Mouse (Mus musculus) Patski (cell line): ENCODE measurements around the gene Rae1. TPM values are rescaled to one million over a fixed set of nuclear protein-coding genes. Genes with fewer than 3 reads are reported as not detected.
A peak's percentile ranks its signal among the peaks of the same experiment; 100 is the strongest.

ENCODE experiments used
- ATAC-seq: fragments of 100-300 bp; one replicate; pipeline ENCODE4 v1.8.0; 2021
- CTCF ChIA-PET: fragments of 350-600 bp; sonication (Branson Sonifier 250); formaldehyde crosslinking; loops from one replicate; lab custom pipeline; 2022; ENCODE audit warnings: inconsistent platforms; lab: Charles Lee
- POLR2A ChIA-PET: fragments of 350-600 bp; sonication (Branson Sonifier 250); formaldehyde crosslinking; loops from one replicate; lab custom pipeline; 2022; ENCODE audit warnings: antibody characterized with exemption, inconsistent platforms; lab: Charles Lee
- DNase-seq: peaks from one replicate; pipeline ENCODE4 v3.0.0-alpha.2; 2011; ENCODE audit warnings: low read depth, low spot score
- H3K27me3 ChIP-seq: fragments of 371-371 bp; one replicate; pipeline ENCODE4 v1.5.1; 2021
- CTCF ChIP-seq: fragments of 100-300 bp; IDR thresholded peaks from one replicate; pipeline ENCODE4 v1.5.1; 2021
- in situ Hi-C: fragments of 300-500 bp; cut with MboI; formaldehyde crosslinking; loops from 3 replicates; pipeline ENCODE4 v1.11.1; 2018; ENCODE audit warnings: low pct_unique_long_range_greater_than_20kb, mixed read lengths
- polyA plus RNA-seq: library from polyadenylated mRNA; unstranded; gene quantifications from one replicate; pipeline ENCODE4 v1.2.3, GENCODE M21; 2021

Gene Rae1
- polyA plus RNA-seq, 1 experiment from 2014 or later: 77.6 TPM

- no peak for ATAC-seq
- CTCF ChIA-PET: no interaction called here
- no peaks in the 10 kb centered on the region for H3K27me3 ChIP-seq
- POLR2A ChIA-PET: no interaction called here
- no peak for DNase-seq
- TF ChIP-seq CTCF: no peak
- in situ Hi-C loops: no loop called here
Observed at GRCm38 (mm10) chr2:172973806-172974565, 25.9 kb upstream of the Rae1 start.

GRCm38 (mm10) chr2:172974701-172975100 lies 25.2 kb upstream of the Rae1 start:
- no peaks in the 10 kb centered on the region for H3K27me3 ChIP-seq
- POLR2A ChIA-PET: no interaction called here
- no peak for TF ChIP-seq CTCF
- in situ Hi-C loops: no loop called here
- ATAC-seq (no peak), DNase-seq (no peak)
- CTCF ChIA-PET: no interaction called here

DNA sequence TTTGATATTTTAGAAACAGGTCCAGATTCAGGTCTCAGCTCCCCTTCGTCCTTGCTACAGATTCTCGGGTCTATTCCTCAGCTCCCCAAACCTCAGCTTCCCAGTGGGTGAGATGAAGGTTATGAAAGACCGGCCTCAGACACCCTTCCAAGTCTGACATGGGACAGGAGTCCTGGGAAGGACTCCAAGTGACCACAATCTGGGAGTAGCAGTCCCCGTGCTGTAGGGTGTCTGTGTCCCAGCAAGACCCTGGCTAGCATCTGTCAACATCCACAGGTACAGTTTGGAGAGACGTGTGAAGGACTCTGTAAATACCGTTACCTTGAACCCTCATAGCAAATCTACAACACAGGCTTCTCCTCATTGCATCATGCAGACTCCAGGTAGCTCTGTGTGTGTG lies 24.8 kb upstream of the Rae1 start:
- ChIA-PET POLR2A (no interaction called here), CTCF (no interaction called here)
- in situ Hi-C loops: no loop called here
- ATAC-seq (no peak), DNase-seq (no peak)
- H3K27me3 ChIP-seq: no peaks in the 10 kb centered on the region
- TF ChIP-seq CTCF: no peak

DNA sequence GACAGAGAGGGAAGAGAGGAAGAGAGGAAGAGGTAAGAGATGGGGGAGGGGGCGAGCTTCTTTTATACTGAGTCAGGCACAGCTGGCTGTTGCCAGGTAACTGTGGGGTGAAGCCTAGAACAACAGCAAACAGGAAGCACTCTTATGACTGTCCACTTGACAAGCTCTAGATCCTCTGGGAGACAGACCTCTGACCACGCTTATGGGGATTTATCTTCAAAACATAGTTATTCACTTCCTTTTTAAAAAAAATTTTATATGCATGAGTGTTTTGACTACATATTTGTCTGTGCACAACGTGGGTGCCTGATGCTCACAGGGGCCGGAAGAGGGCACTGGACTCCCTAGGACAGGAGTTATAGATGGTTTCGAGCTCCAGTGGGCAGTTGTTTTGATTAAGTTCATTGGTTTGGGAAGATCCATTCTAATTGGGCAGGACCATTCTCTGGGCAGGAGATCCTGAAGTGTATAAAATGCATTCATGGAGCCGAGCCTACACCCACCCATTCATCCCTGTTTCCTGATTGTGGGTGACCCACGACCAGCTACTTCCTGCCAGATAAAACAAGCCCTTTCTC lies 23.2 kb upstream of the Rae1 start:
- H3K27me3 ChIP-seq: no peaks in the 10 kb centered on the region
- no peak for DNase-seq
- ChIA-PET POLR2A (no interaction called here), CTCF (interaction anchor here (0.8 kb wide), 1 partner anchor 112 kb away, joined by 3 read pairs; no protein-coding TSS in a partner anchor)
- in situ Hi-C loops: no loop called here
- ATAC-seq: peak; percentile 52
- no peak for TF ChIP-seq CTCF

DNA sequence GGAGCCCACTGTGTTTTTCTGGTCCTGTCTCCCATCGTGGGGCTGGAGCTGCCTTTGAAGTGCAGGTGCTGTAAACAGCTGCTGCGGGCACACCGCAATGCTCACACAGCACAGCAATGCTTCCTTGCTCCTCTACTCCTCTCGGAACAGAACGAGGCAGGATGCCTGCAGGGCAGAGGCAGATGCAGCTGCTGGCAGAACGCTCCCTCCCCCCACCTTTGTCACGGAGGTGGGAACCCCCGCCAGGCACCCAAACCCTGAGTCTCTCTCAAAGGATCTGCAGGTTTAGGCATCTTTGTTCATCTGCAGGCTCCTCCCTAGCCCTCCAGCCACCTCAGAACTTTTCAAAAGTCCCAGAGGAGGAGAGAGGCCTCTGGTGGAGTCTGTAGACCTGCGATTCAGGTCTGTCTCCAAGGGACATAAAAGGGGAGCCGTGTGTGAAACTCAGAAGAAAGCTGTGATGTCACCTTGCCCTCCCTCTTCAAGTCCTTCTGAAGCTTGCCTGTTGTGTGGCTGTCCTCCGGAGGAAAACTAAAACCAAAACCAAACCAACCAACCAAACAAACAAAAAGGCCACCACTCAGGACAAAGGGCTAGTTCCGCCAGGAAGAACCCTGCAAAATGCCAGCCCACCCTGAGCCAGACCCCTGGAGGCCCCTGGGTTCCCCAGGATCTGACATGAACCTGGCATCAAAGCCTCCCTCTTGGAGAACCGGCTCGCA lies 22.3 kb upstream of the Rae1 start, which contains the start of gene Spo11:
Gene Spo11 (plus strand): TSS at position 292 of the 722 bp plus-strand sequence.
- ChIA-PET POLR2A (no interaction called here), CTCF (no interaction called here)
- no peaks in the 10 kb centered on the region for H3K27me3 ChIP-seq
- ATAC-seq (no peak), DNase-seq (no peak)
- no peak for TF ChIP-seq CTCF
- in situ Hi-C loops: no loop called here

DNA sequence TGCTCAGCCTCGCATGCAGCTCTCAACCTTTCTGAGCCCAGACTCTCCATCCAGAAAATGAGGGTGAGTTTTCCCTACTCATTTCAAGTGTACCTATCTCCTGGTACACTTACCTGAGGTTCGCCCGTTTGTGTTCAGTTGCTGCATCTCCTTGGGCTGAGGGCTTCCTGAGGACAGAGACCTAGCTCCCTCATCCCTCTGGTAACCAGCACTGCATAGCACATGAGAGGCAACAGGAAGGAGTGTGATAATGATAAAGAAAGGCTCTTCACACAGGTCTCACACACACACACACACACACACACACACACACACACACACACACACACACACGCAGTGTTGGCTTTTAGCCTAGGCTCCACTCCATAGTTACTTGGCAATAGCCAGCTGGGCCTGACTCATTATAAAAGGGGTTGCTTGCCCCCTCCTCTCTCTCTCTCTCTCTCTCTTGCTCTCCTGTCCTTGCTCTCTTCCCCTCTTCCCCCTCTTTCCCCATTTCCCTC lies 21.7 kb upstream of the Rae1 start:
- CTCF ChIA-PET: no interaction called here
- DNase-seq (no peak), ATAC-seq (no peak)
- no peak for TF ChIP-seq CTCF
- in situ Hi-C loops: no loop called here
- POLR2A ChIA-PET: no interaction called here
- no peaks in the 10 kb centered on the region for H3K27me3 ChIP-seq

- DNase-seq (no peak), ATAC-seq (no peak)
- ChIA-PET CTCF (no interaction called here), POLR2A (no interaction called here)
- in situ Hi-C loops: no loop called here
- no peaks in the 10 kb centered on the region for H3K27me3 ChIP-seq
- no peak for TF ChIP-seq CTCF
Observed at GRCm38 (mm10) chr2:172979666-172980345, 20.1 kb upstream of the Rae1 start.

GRCm38 (mm10) chr2:172982776-172983561 lies 16.9 kb upstream of the Rae1 start:
- H3K27me3 ChIP-seq: no peaks in the 10 kb centered on the region
- no peak for ATAC-seq
- CTCF ChIA-PET: interaction anchor here (1.1 kb wide), 2 partner anchors 21 to 152 kb away, joined by 4 read pairs; no protein-coding TSS in a partner anchor
- POLR2A ChIA-PET: interaction anchor here (0.6 to 0.7 kb wide), 2 partner anchors 165 to 368 kb away, joined by 3 read pairs; no protein-coding TSS in a partner anchor
- in situ Hi-C loops: no loop called here
- no peak for TF ChIP-seq CTCF
- DNase-seq: no peak

GRCm38 (mm10) chr2:172990161-172990560 lies 9.8 kb upstream of the Rae1 start:
- TF ChIP-seq CTCF: no peak
- CTCF ChIA-PET: interaction anchor here (2.7 kb wide), 1 partner anchor 158 kb away, joined by 10 read pairs; no protein-coding TSS in a partner anchor
- DNase-seq (no peak), ATAC-seq (no peak)
- no peaks in the 10 kb centered on the region for H3K27me3 ChIP-seq
- in situ Hi-C loops: no loop called here
- POLR2A ChIA-PET: no interaction called here
